Mouse (Mus musculus): ENCODE results near the gene Acp7.

The Acp7 gene

GRCm38 (mm10) chr7:28601029-28601428 is 30.1 kb downstream of the Acp7 start:
- peak; percentile 57 for DNase-seq (ENCODE audit: low spot score)

GRCm38 (mm10) chr7:28598951-28599350 is 32.2 kb downstream of the Acp7 start:
- no peak for DNase-seq (ENCODE audit: low spot score)

GRCm38 (mm10) chr7:28597642-28598446 is 33.3 kb downstream of the Acp7 start, which contains the start of the genes Samd4b and Pak4:
TSS of gene Samd4b (minus strand) at chr7:28598144.
TSS of gene Pak4 (minus strand) at chr7:28598185.
- DNase-seq (ENCODE audit: low spot score), result peak; percentile 96

- no peak for DNase-seq (ENCODE audit: low spot score)
These were observed 33.9 kb downstream of the Acp7 start for GRCm38 (mm10) chr7:28597277-28597570.

GRCm38 (mm10) chr7:28596436-28597276 is 34.5 kb downstream of the Acp7 start:
- DNase-seq (ENCODE audit: low spot score), result no peak

- DNase-seq (ENCODE audit: low spot score), result no peak
These were observed 35.2 kb downstream of the Acp7 start for GRCm38 (mm10) chr7:28595751-28596435.

GRCm38 (mm10) chr7:28593206-28594111 is 37.7 kb downstream of the Acp7 start:
- no peak for DNase-seq (ENCODE audit: low spot score)

GRCm38 (mm10) chr7:28591862-28592261 is 39.3 kb downstream of the Acp7 start:
- DNase-seq (ENCODE audit: low spot score), result no peak

- no peak for DNase-seq (ENCODE audit: low spot score)
These were observed 43.5 kb downstream of the Acp7 start for GRCm38 (mm10) chr7:28587644-28588043.

GRCm38 (mm10) chr7:28586663-28587411 is 44.3 kb downstream of the Acp7 start:
- DNase-seq (ENCODE audit: low spot score), result no peak

GRCm38 (mm10) chr7:28585001-28585400 is 46.1 kb downstream of the Acp7 start:
- DNase-seq (ENCODE audit: low spot score), result no peak

GRCm38 (mm10) chr7:28584468-28584867 is 46.7 kb downstream of the Acp7 start:
- no peak for DNase-seq (ENCODE audit: low spot score)

GRCm38 (mm10) chr7:28583570-28584344 is 47.4 kb downstream of the Acp7 start:
- no peak for DNase-seq (ENCODE audit: low spot score)

- DNase-seq (ENCODE audit: low spot score), result no peak
These were observed 48.3 kb downstream of the Acp7 start for GRCm38 (mm10) chr7:28582841-28583240.

- DNase-seq (ENCODE audit: low spot score), result no peak
These were observed 49.4 kb downstream of the Acp7 start for GRCm38 (mm10) chr7:28581721-28582120.

- DNase-seq (ENCODE audit: low spot score), result no peak
These were observed 51.3 kb downstream of the Acp7 start for GRCm38 (mm10) chr7:28579826-28580225.

- no peak for DNase-seq (ENCODE audit: low spot score)
These were observed 52.5 kb downstream of the Acp7 start for GRCm38 (mm10) chr7:28578543-28579053.

GRCm38 (mm10) chr7:28577826-28578542 is 53.1 kb downstream of the Acp7 start:
- no peak for DNase-seq (ENCODE audit: low spot score)

- no peak for DNase-seq (ENCODE audit: low spot score)
These were observed 54.7 kb downstream of the Acp7 start for GRCm38 (mm10) chr7:28576271-28576914.
